28 mouse cellular contexts compared by ENCODE assay signal in the genomic region with DNA sequence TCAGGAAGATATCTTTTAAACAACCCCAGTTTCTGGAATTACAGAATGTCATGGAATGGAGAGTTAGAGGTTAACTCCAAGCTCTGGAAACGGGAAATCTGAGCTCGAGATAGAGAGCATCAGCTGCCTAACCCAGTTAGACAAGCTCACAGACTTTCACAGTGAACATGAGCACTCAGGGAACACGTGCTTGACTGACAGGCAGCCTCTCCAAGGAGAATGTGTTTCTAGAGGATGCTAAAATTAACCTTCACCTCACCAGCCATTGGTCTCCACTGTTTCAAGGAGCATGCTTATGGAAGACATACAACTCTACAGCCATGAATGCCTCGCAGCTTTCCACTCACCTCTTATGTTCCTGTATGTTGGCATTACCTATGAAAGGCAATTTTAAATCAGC.
DNase-seq lines count a peak whose midpoint lies in the region; ATAC-seq and TF ChIP-seq lines count a peak whose summit lies in the region.
"Had no signal": no experiment of that assay in that cellular context is flagged by ENCODE, and none has a peak within 500 bp of the region (broad histone marks: within the 10 kb centered on the region; RNA-seq: fewer than 3 reads in every experiment).

No protein-coding gene starts in this region.

- no peak overlapping the region for H3K4me2 ChIP-seq in midbrain, embryonic 11.5 days
- H3K4me2 ChIP-seq in midbrain, embryonic 14.5 days (ENCODE audit: low read length): no peak overlapping the region
- no peak overlapping the region for H3K4me2 ChIP-seq in heart, embryonic 14.5 days (ENCODE audit: low read length)
- no peak overlapping the region for H3K4me2 ChIP-seq in intestine, postnatal 0 days (replicated peaks; ENCODE audit: low read depth)
- H3K4me2 ChIP-seq: limb, embryonic 12.5 days; liver, embryonic 12.5 days; midbrain, embryonic 13.5 days; neural tube, embryonic 15.5 days; stomach, embryonic 15.5 days had no signal

- 78% methylated on average over 4 of the region's 4 CpGs for WGBS in midbrain, embryonic 11.5 days
- WGBS in midbrain, embryonic 14.5 days: 67% methylated on average over 4 of the region's 4 CpGs
- WGBS in heart, embryonic 14.5 days: 17% methylated on average over 4 of the region's 4 CpGs
- 70% methylated on average over 4 of the region's 4 CpGs for WGBS in intestine, postnatal 0 days

- DNase-seq in CD4-positive, CD25-positive, alpha-beta regulatory T cell, adult 2 months (ENCODE audit: low read depth, low spot score): peak; percentile 12
- DNase-seq in midbrain, embryonic 11.5 days (ENCODE audit: low spot score, missing footprints): peak; percentile 12
- DNase-seq in midbrain, embryonic 14.5 days: no peak
- no peak for DNase-seq in adrenal gland, adult 8-10 months
- DNase-seq in layer of hippocampus, adult 11-12 months (ENCODE audit: low spot score): no peak
- DNase-seq: adrenal gland, postnatal 14 days; cerebellum, adult 11-12 months; cerebellum, postnatal 14 days; gastrocnemius, postnatal 10 days; kidney, adult 18-20 months; lung, adult 2 months; right cerebral cortex, postnatal 14 days; thymus, adult 18-20 months had no signal

- no peak overlapping the region for H3K9ac ChIP-seq in midbrain, embryonic 11.5 days (ENCODE audit: low read length)
- H3K9ac ChIP-seq in midbrain, embryonic 14.5 days (replicated peaks; ENCODE audit: low read length): no peak overlapping the region
- no peak overlapping the region for H3K9ac ChIP-seq in heart, embryonic 14.5 days (ENCODE audit: low read length)
- H3K9ac ChIP-seq in intestine, postnatal 0 days (ENCODE audit: low read depth, low read length): no peak overlapping the region
- H3K9ac ChIP-seq: limb, embryonic 12.5 days; liver, embryonic 12.5 days; midbrain, embryonic 13.5 days; neural tube, embryonic 15.5 days; stomach, embryonic 15.5 days had no signal

- no peaks in the 10 kb centered on the region for H3K36me3 ChIP-seq in midbrain, embryonic 11.5 days (ENCODE audit: control insufficient read depth, insufficient read depth, low read length)
- no peaks in the 10 kb centered on the region for H3K36me3 ChIP-seq in midbrain, embryonic 14.5 days (ENCODE audit: control insufficient read depth, insufficient read depth, low read length)
- H3K36me3 ChIP-seq in heart, embryonic 14.5 days (ENCODE audit: control insufficient read depth, insufficient read depth, low read length): no peaks in the 10 kb centered on the region
- no peaks in the 10 kb centered on the region for H3K36me3 ChIP-seq in intestine, postnatal 0 days (ENCODE audit: control insufficient read depth, insufficient read depth)
- H3K36me3 ChIP-seq: forebrain, embryonic 10.5 days; G1E; hindbrain, embryonic 10.5 days; limb, embryonic 12.5 days; liver, embryonic 12.5 days; midbrain, embryonic 13.5 days; neural tube, embryonic 15.5 days; stomach, embryonic 15.5 days had no signal

- no peak overlapping the region for H3K27ac ChIP-seq in midbrain, embryonic 11.5 days (ENCODE audit: low read depth, low read length)
- no peak overlapping the region for H3K27ac ChIP-seq in midbrain, embryonic 14.5 days (replicated peaks; ENCODE audit: low read depth, low read length)
- peak overlapping the region; percentile 67 to 69 for H3K27ac ChIP-seq in heart, embryonic 14.5 days (replicated peaks in 1 of 2; ENCODE audit: control insufficient read depth in 1 of 2, insufficient read depth in 1 of 2, low read depth in 2 of 2, low read length in 2 of 2)
- no peak overlapping the region for H3K27ac ChIP-seq in intestine, postnatal 0 days (ENCODE audit: low read depth, low read length)
- H3K27ac ChIP-seq: forebrain, embryonic 10.5 days; hindbrain, embryonic 10.5 days; kidney, postnatal 0 days; limb, embryonic 12.5 days; liver, embryonic 12.5 days; macrophage; midbrain, embryonic 13.5 days; neural tube, embryonic 15.5 days; stomach, embryonic 15.5 days had no signal

- no peak for TF ChIP-seq CTCF in intestine, postnatal 0 days (IDR thresholded peaks at IDR 0.05; ENCODE audit: low read depth)

- no peaks in the 10 kb centered on the region; the same call in 1 of the 2 replicates for H3K9me3 ChIP-seq in midbrain, embryonic 11.5 days (ENCODE audit: control insufficient read depth, low read length)
- H3K9me3 ChIP-seq in midbrain, embryonic 14.5 days (ENCODE audit: control insufficient read depth, low read length): no peaks in the 10 kb centered on the region
- no peaks in the 10 kb centered on the region for H3K9me3 ChIP-seq in heart, embryonic 14.5 days (ENCODE audit: control insufficient read depth, low read length)
- no peaks in the 10 kb centered on the region for H3K9me3 ChIP-seq in intestine, postnatal 0 days (ENCODE audit: control insufficient read depth)
- H3K9me3 ChIP-seq: G1E; liver, embryonic 12.5 days; midbrain, embryonic 13.5 days; neural tube, embryonic 15.5 days; stomach, embryonic 15.5 days had no signal

- no peak for ATAC-seq in CD4-positive, CD25-positive, alpha-beta regulatory T cell, adult 4 months
- ATAC-seq in midbrain, embryonic 11.5 days (ENCODE audit: low FRiP score): no peak
- no peak for ATAC-seq in midbrain, embryonic 14.5 days (ENCODE audit: low FRiP score, low TSS enrichment)
- 0 out of 2 replicates have a peak, but pooled peaks have one; percentile 64 for ATAC-seq in heart, embryonic 14.5 days (ENCODE audit: insufficient number of reproducible peaks, insufficient read depth, low FRiP score, low read depth)
- no peak for ATAC-seq in intestine, postnatal 0 days
- ATAC-seq: activated CD4-positive, CD25-positive, alpha-beta regulatory T cell, adult 4 months; liver, embryonic 12.5 days; midbrain, embryonic 13.5 days had no signal

- H3K4me1 ChIP-seq in midbrain, embryonic 11.5 days (ENCODE audit: control insufficient read depth, insufficient read depth, low read length): no peaks in the 10 kb centered on the region
- 0 out of 2 replicates have a peak, but pooled peaks cover 3% of the 10 kb centered on the region for H3K4me1 ChIP-seq in midbrain, embryonic 14.5 days (ENCODE audit: control insufficient read depth, insufficient read depth, low read length)
- H3K4me1 ChIP-seq in heart, embryonic 14.5 days (ENCODE audit: control insufficient read depth in 2 of 2, insufficient read depth in 2 of 2, low read length in 2 of 2): peaks cover 23 to 41% of the 10 kb centered on the region in 2 experiments
- H3K4me1 ChIP-seq in intestine, postnatal 0 days (replicated peaks; ENCODE audit: control insufficient read depth, insufficient read depth, low read length): no peaks in the 10 kb centered on the region; the same call in 1 of the 2 replicates
- H3K4me1 ChIP-seq: neural tube, embryonic 15.5 days had no signal

- no peaks in the 10 kb centered on the region for H3K27me3 ChIP-seq in midbrain, embryonic 11.5 days (ENCODE audit: control insufficient read depth, insufficient read depth, low read length)
- no peaks in the 10 kb centered on the region for H3K27me3 ChIP-seq in midbrain, embryonic 14.5 days (ENCODE audit: control insufficient read depth, insufficient read depth, low read length)
- no peaks in the 10 kb centered on the region for H3K27me3 ChIP-seq in heart, embryonic 14.5 days (ENCODE audit: control insufficient read depth, insufficient read depth, low read length)
- no peaks in the 10 kb centered on the region for H3K27me3 ChIP-seq in intestine, postnatal 0 days (replicated peaks; ENCODE audit: control insufficient read depth, insufficient read depth, low read length)
- H3K27me3 ChIP-seq: limb, embryonic 12.5 days; liver, embryonic 12.5 days; midbrain, embryonic 13.5 days; neural tube, embryonic 15.5 days; stomach, embryonic 15.5 days had no signal

- no peak overlapping the region for H3K4me3 ChIP-seq in midbrain, embryonic 11.5 days (ENCODE audit: low read depth, low read length)
- no peak overlapping the region for H3K4me3 ChIP-seq in midbrain, embryonic 14.5 days (replicated peaks; ENCODE audit: low read depth, low read length)
- H3K4me3 ChIP-seq in heart, embryonic 14.5 days (ENCODE audit: control insufficient read depth in 1 of 2, insufficient read depth in 1 of 2, low read depth in 1 of 2, low read length in 2 of 2): no peak overlapping the region
- no peak overlapping the region for H3K4me3 ChIP-seq in intestine, postnatal 0 days (ENCODE audit: low read depth, low read length)
- H3K4me3 ChIP-seq: forebrain, embryonic 10.5 days; hindbrain, embryonic 10.5 days; limb, embryonic 12.5 days; liver, embryonic 12.5 days; midbrain, embryonic 13.5 days; myocyte; neural tube, embryonic 15.5 days; stomach, embryonic 15.5 days had no signal

Comparison
In these comparisons a context has a peak if more than half of its experiments do, and no peak if none do; other contexts are left out.
1. DNase-seq: peak in CD4-positive, CD25-positive, alpha-beta regulatory T cell, adult 2 months (single experiment) and midbrain, embryonic 11.5 days (single experiment); none in midbrain, embryonic 14.5 days (single experiment), adrenal gland, adult 8-10 months (single experiment) and layer of hippocampus, adult 11-12 months (single experiment).
2. H3K27ac ChIP-seq: peak in heart, embryonic 14.5 days (2 of 2); none in midbrain, embryonic 11.5 days (single experiment), midbrain, embryonic 14.5 days (single experiment) and intestine, postnatal 0 days (single experiment).